Mouse (Mus musculus): ENCODE data around the gene Ephx1. TPM values are rescaled to one million over a fixed set of nuclear protein-coding genes. Genes with fewer than 3 reads are reported as not detected.

Gene Ephx1
- polyA plus RNA-seq, 1 experiment from 2014 or later, result 0.95 TPM

- H3K9ac ChIP-seq, result no peak overlapping the region
- ATAC-seq (ENCODE audit: low FRiP score), result no peak
- WGBS, result 61% methylated on average over 4 of the region's 4 CpGs
- H3K27me3 ChIP-seq, result peaks cover 11% of the 10 kb centered on the region
- H3K27ac ChIP-seq, result no peak overlapping the region
- H3K9me3 ChIP-seq, result no peaks in the 10 kb centered on the region
- no peaks in the 10 kb centered on the region for H3K36me3 ChIP-seq (replicated peaks)
- no peak overlapping the region for H3K4me3 ChIP-seq (replicated peaks)
- H3K4me1 ChIP-seq, result no peaks in the 10 kb centered on the region
- no peak overlapping the region for H3K4me2 ChIP-seq
These were observed 10.4 kb downstream of the Ephx1 start for GRCm38 (mm10) chr1:181010171-181010932.

GRCm38 (mm10) chr1:181009754-181010153 is 10.9 kb downstream of the Ephx1 start:
- Histone ChIP-seq H3K36me3 (replicated peaks) (no peaks in the 10 kb centered on the region), H3K9me3 (no peaks in the 10 kb centered on the region), H3K4me3 (replicated peaks) (no peak overlapping the region), H3K27ac (no peak overlapping the region), H3K4me1 (no peaks in the 10 kb centered on the region), H3K27me3 (0 out of 2 replicates have a peak, but pooled peaks cover 5% of the 10 kb centered on the region), H3K9ac (no peak overlapping the region), H3K4me2 (no peak overlapping the region)
- 81% methylated on average over 3 of the region's 3 CpGs for WGBS
- no peak for ATAC-seq (ENCODE audit: low FRiP score)

- Histone ChIP-seq H3K9ac (no peak overlapping the region), H3K9me3 (no peaks in the 10 kb centered on the region), H3K4me2 (no peak overlapping the region), H3K36me3 (replicated peaks) (no peaks in the 10 kb centered on the region), H3K27ac (no peak overlapping the region), H3K4me1 (no peaks in the 10 kb centered on the region), H3K4me3 (replicated peaks) (no peak overlapping the region), H3K27me3 (0 out of 2 replicates have a peak, but pooled peaks cover 3% of the 10 kb centered on the region)
- no peak for ATAC-seq (ENCODE audit: low FRiP score)
- 89% methylated on average over 4 of the region's 4 CpGs for WGBS
These were observed 11.6 kb downstream of the Ephx1 start for GRCm38 (mm10) chr1:181009011-181009590.

GRCm38 (mm10) chr1:181008266-181008665 is 12.4 kb downstream of the Ephx1 start:
- 100% methylated on average over 2 of the region's 2 CpGs for WGBS
- no peaks in the 10 kb centered on the region for H3K4me1 ChIP-seq
- no peak overlapping the region for H3K9ac ChIP-seq
- H3K27ac ChIP-seq, result no peak overlapping the region
- H3K27me3 ChIP-seq, result 0 out of 2 replicates have a peak, but pooled peaks cover 3% of the 10 kb centered on the region
- no peak for ATAC-seq (ENCODE audit: low FRiP score)
- no peak overlapping the region for H3K4me2 ChIP-seq
- no peak overlapping the region for H3K4me3 ChIP-seq (replicated peaks)
- no peaks in the 10 kb centered on the region for H3K9me3 ChIP-seq
- H3K36me3 ChIP-seq (replicated peaks), result no peaks in the 10 kb centered on the region

- no peak overlapping the region for H3K9ac ChIP-seq
- WGBS, result 87% methylated on average over 6 of the region's 6 CpGs
- no peak for ATAC-seq (ENCODE audit: low FRiP score)
These were observed 12.9 kb downstream of the Ephx1 start for GRCm38 (mm10) chr1:181007831-181008230.

GRCm38 (mm10) chr1:181005331-181005730 is 15.4 kb downstream of the Ephx1 start:
- no peaks in the 10 kb centered on the region for H3K9me3 ChIP-seq
- H3K4me2 ChIP-seq, result no peak overlapping the region
- H3K27ac ChIP-seq, result no peak overlapping the region
- no peak overlapping the region for H3K4me3 ChIP-seq (replicated peaks)
- H3K27me3 ChIP-seq, result 0 out of 2 replicates have a peak, but pooled peaks cover 3% of the 10 kb centered on the region
- H3K4me1 ChIP-seq, result no peaks in the 10 kb centered on the region
- H3K9ac ChIP-seq, result no peak overlapping the region
- no peaks in the 10 kb centered on the region for H3K36me3 ChIP-seq (replicated peaks)
- ATAC-seq (ENCODE audit: low FRiP score), result no peak
- 82% methylated on average over 8 of the region's 8 CpGs for WGBS

More at GRCm38 (mm10) chr1:181007831-181008230, 12.9 kb downstream of the Ephx1 start:
- Histone ChIP-seq H3K4me2 (no peak overlapping the region), H3K27ac (no peak overlapping the region), H3K9me3 (no peaks in the 10 kb centered on the region), H3K36me3 (replicated peaks) (no peaks in the 10 kb centered on the region), H3K27me3 (0 out of 2 replicates have a peak, but pooled peaks cover 3% of the 10 kb centered on the region), H3K4me3 (replicated peaks) (no peak overlapping the region), H3K4me1 (no peaks in the 10 kb centered on the region)

GRCm38 (mm10) chr1:181003790-181004189 is 16.9 kb downstream of the Ephx1 start:
- no peaks in the 10 kb centered on the region for H3K36me3 ChIP-seq (replicated peaks)
- 0 out of 2 replicates have a peak, but pooled peaks cover 3% of the 10 kb centered on the region for H3K27me3 ChIP-seq
- H3K4me2 ChIP-seq, result no peak overlapping the region
- H3K4me1 ChIP-seq, result no peaks in the 10 kb centered on the region
- H3K9ac ChIP-seq, result no peak overlapping the region
- no peak overlapping the region for H3K4me3 ChIP-seq (replicated peaks)
- H3K9me3 ChIP-seq, result no peaks in the 10 kb centered on the region
- no peak for ATAC-seq (ENCODE audit: low FRiP score)
- H3K27ac ChIP-seq, result no peak overlapping the region
- WGBS, result 81% methylated on average over 2 of the region's 2 CpGs

GRCm38 (mm10) chr1:181001621-181002020 is 19.1 kb downstream of the Ephx1 start:
- Histone ChIP-seq H3K4me1 (no peaks in the 10 kb centered on the region), H3K9me3 (no peaks in the 10 kb centered on the region), H3K36me3 (replicated peaks) (no peaks in the 10 kb centered on the region), H3K27ac (no peak overlapping the region), H3K9ac (no peak overlapping the region), H3K4me3 (replicated peaks) (no peak overlapping the region), H3K27me3 (0 out of 2 replicates have a peak, but pooled peaks cover under 1% of the 10 kb centered on the region), H3K4me2 (no peak overlapping the region)
- WGBS, result 82% methylated on average over 3 of the region's 3 CpGs
- ATAC-seq (ENCODE audit: low FRiP score), result no peak

GRCm38 (mm10) chr1:181001217-181001616 is 19.5 kb downstream of the Ephx1 start:
- no peak for ATAC-seq (ENCODE audit: low FRiP score)
- no peaks in the 10 kb centered on the region for H3K4me1 ChIP-seq
- H3K36me3 ChIP-seq (replicated peaks), result no peaks in the 10 kb centered on the region
- H3K27ac ChIP-seq, result no peak overlapping the region
- H3K4me2 ChIP-seq, result no peak overlapping the region
- H3K9ac ChIP-seq, result no peak overlapping the region
- 89% methylated on average over 3 of the region's 3 CpGs for WGBS
- H3K4me3 ChIP-seq (replicated peaks), result no peak overlapping the region
- H3K27me3 ChIP-seq, result no peaks in the 10 kb centered on the region
- no peaks in the 10 kb centered on the region for H3K9me3 ChIP-seq

GRCm38 (mm10) chr1:181000501-181001092 is 20.1 kb downstream of the Ephx1 start:
- Histone ChIP-seq H3K27me3 (0 out of 2 replicates have a peak, but pooled peaks cover 4% of the 10 kb centered on the region), H3K27ac (no peak overlapping the region), H3K4me1 (no peaks in the 10 kb centered on the region), H3K4me2 (no peak overlapping the region), H3K4me3 (replicated peaks) (no peak overlapping the region), H3K9ac (no peak overlapping the region), H3K9me3 (no peaks in the 10 kb centered on the region), H3K36me3 (replicated peaks) (no peaks in the 10 kb centered on the region)
- ATAC-seq (ENCODE audit: low FRiP score), result no peak
- WGBS, result 59% methylated on average over 10 of the region's 10 CpGs

GRCm38 (mm10) chr1:180992142-180992541 is 28.6 kb downstream of the Ephx1 start:
- Histone ChIP-seq H3K27me3 (0 out of 2 replicates have a peak, but pooled peaks cover 7% of the 10 kb centered on the region), H3K27ac (no peak overlapping the region), H3K9me3 (no peaks in the 10 kb centered on the region), H3K4me1 (no peaks in the 10 kb centered on the region), H3K36me3 (replicated peaks) (no peaks in the 10 kb centered on the region), H3K4me2 (no peak overlapping the region), H3K4me3 (replicated peaks) (no peak overlapping the region), H3K9ac (no peak overlapping the region)
- WGBS, result 60% methylated on average over 3 of the region's 3 CpGs
- no peak for ATAC-seq (ENCODE audit: low FRiP score)

- H3K27me3 ChIP-seq, result 0 out of 2 replicates have a peak, but pooled peaks cover 3% of the 10 kb centered on the region
- no peak overlapping the region for H3K4me3 ChIP-seq (replicated peaks)
- H3K9ac ChIP-seq, result no peak overlapping the region
- 71% methylated on average over 3 of the region's 3 CpGs for WGBS
- H3K4me1 ChIP-seq, result no peaks in the 10 kb centered on the region
- no peak overlapping the region for H3K4me2 ChIP-seq
- H3K36me3 ChIP-seq (replicated peaks), result no peaks in the 10 kb centered on the region
- H3K27ac ChIP-seq, result no peak overlapping the region
- H3K9me3 ChIP-seq, result no peaks in the 10 kb centered on the region
- ATAC-seq (ENCODE audit: low FRiP score), result no peak
These were observed 30.0 kb downstream of the Ephx1 start for GRCm38 (mm10) chr1:180990671-180991070.
